Mouse (Mus musculus): Measurements from ENCODE around the gene Cactin. TPM values are rescaled to one million over a fixed set of nuclear protein-coding genes. Genes with fewer than 3 reads are reported as not detected.
A peak's percentile ranks its signal among the peaks of the same experiment; 100 is the strongest.

The Cactin gene
- polyA plus RNA-seq, 1 experiment from 2014 or later, result 29.6 TPM

- Histone ChIP-seq H3K4me3 (ENCODE audit: low read length) (no peak overlapping the region), H3K9me3 (ENCODE audit: control insufficient read depth, low read length) (no peaks in the 10 kb centered on the region), H3K4me2 (replicated peaks; ENCODE audit: low read depth, low read length) (no peak overlapping the region), H3K27ac (ENCODE audit: low read depth, low read length) (no peak overlapping the region), H3K27me3 (ENCODE audit: control insufficient read depth, insufficient read depth, low read length) (peaks cover 14% of the 10 kb centered on the region), H3K9ac (ENCODE audit: low read depth, low read length) (no peak overlapping the region), H3K36me3 (ENCODE audit: control insufficient read depth, insufficient read depth, low read length) (peaks cover 59% of the 10 kb centered on the region), H3K4me1 (ENCODE audit: control insufficient read depth, insufficient read depth, low read length) (peaks cover 23% of the 10 kb centered on the region)
- 87% methylated on average over 6 of the region's 6 CpGs for WGBS
- ATAC-seq (ENCODE audit: low FRiP score, low TSS enrichment), result no peak
These were observed 46.2 kb downstream of the Cactin start for GRCm38 (mm10) chr10:81367207-81367495.

GRCm38 (mm10) chr10:81375322-81375721 lies 54.4 kb downstream of the Cactin start:
- Histone ChIP-seq H3K4me3 (ENCODE audit: low read length) (no peak overlapping the region), H3K4me2 (replicated peaks; ENCODE audit: low read depth, low read length) (no peak overlapping the region), H3K27ac (ENCODE audit: low read depth, low read length) (no peak overlapping the region), H3K36me3 (ENCODE audit: control insufficient read depth, insufficient read depth, low read length) (peaks cover 51% of the 10 kb centered on the region), H3K9me3 (ENCODE audit: control insufficient read depth, low read length) (no peaks in the 10 kb centered on the region), H3K27me3 (ENCODE audit: control insufficient read depth, insufficient read depth, low read length) (no peaks in the 10 kb centered on the region), H3K9ac (ENCODE audit: low read depth, low read length) (no peak overlapping the region), H3K4me1 (ENCODE audit: control insufficient read depth, insufficient read depth, low read length) (peaks cover 12% of the 10 kb centered on the region)
- ATAC-seq (ENCODE audit: low FRiP score, low TSS enrichment), result no peak
- WGBS, result 96% methylated on average over 10 of the region's 10 CpGs

Small RNA genes lying within 50 kb of the gene (microRNA-seq; reads per million reads assigned to microRNA genes)
- 10.7 reads per million, percentile 28 among the genes with 10 or more reads in this experiment for gene Mir3057

Other genes starting within 250 kb of the Cactin start
- gene Creb3l3, start 222.2 kb upstream of the Cactin start, polyA plus RNA-seq (2014; fragmentation: Nextera tagmentation; extraction: Ambion mirVana), result 0.11 and 0.24 TPM in 2 replicates
- gene Map2k2, start 215.2 kb upstream of the Cactin start, polyA plus RNA-seq (2014; fragmentation: Nextera tagmentation; extraction: Ambion mirVana), result 187 and 208 TPM in 2 replicates
- 16.1 and 18.1 TPM in 2 replicates for gene Zbtb7a, start 185.9 kb upstream of the Cactin start, polyA plus RNA-seq (2014; fragmentation: Nextera tagmentation; extraction: Ambion mirVana)
- gene Pias4, start 153.2 kb upstream of the Cactin start, polyA plus RNA-seq (2014; fragmentation: Nextera tagmentation; extraction: Ambion mirVana), result 45.3 and 48.4 TPM in 2 replicates
- 465 and 473 TPM in 2 replicates for gene Eef2, start 144.5 kb upstream of the Cactin start, polyA plus RNA-seq (2014; fragmentation: Nextera tagmentation; extraction: Ambion mirVana)
- 45.7 and 58.0 TPM in 2 replicates for gene Dapk3, start 138.1 kb upstream of the Cactin start, polyA plus RNA-seq (2014; fragmentation: Nextera tagmentation; extraction: Ambion mirVana)
- not detected in 2 replicates for gene 4930442H23Rik, start 137.3 kb upstream of the Cactin start, polyA plus RNA-seq (2014; fragmentation: Nextera tagmentation; extraction: Ambion mirVana)
- gene Nmrk2, start 119.1 kb upstream of the Cactin start, polyA plus RNA-seq (2014; fragmentation: Nextera tagmentation; extraction: Ambion mirVana), result not detected in 2 replicates
- gene Atcay, start 90.3 kb upstream of the Cactin start, polyA plus RNA-seq (2014; fragmentation: Nextera tagmentation; extraction: Ambion mirVana), result 0.19 and 0.23 TPM in 2 replicates
- 4.5 and 4.7 TPM in 2 replicates for gene Zfr2, start 87.9 kb upstream of the Cactin start, polyA plus RNA-seq (2014; fragmentation: Nextera tagmentation; extraction: Ambion mirVana)
- gene Matk, start 68.2 kb upstream of the Cactin start, polyA plus RNA-seq (2014; fragmentation: Nextera tagmentation; extraction: Ambion mirVana), result 5.4 and 7.0 TPM in 2 replicates
- gene Mrpl54, start 54.2 kb upstream of the Cactin start, polyA plus RNA-seq (2014; fragmentation: Nextera tagmentation; extraction: Ambion mirVana), result 240 and 276 TPM in 2 replicates
- gene Apba3, start 54.1 kb upstream of the Cactin start, polyA plus RNA-seq (2014; fragmentation: Nextera tagmentation; extraction: Ambion mirVana), result 51.4 and 52.7 TPM in 2 replicates
- 7.6 and 11.6 TPM in 2 replicates for gene Tjp3, start 29.5 kb upstream of the Cactin start, polyA plus RNA-seq (2014; fragmentation: Nextera tagmentation; extraction: Ambion mirVana)
- 25.4 and 60.7 TPM in 2 replicates for gene Pip5k1c, start 28.1 kb upstream of the Cactin start, polyA plus RNA-seq (2014; fragmentation: Nextera tagmentation; extraction: Ambion mirVana)
- gene Tbxa2r, start 7.6 kb downstream of the Cactin start, polyA plus RNA-seq (2014; fragmentation: Nextera tagmentation; extraction: Ambion mirVana), result 8.7 and 10.1 TPM in 2 replicates
- gene Gipc3, start 22.2 kb downstream of the Cactin start, polyA plus RNA-seq (2014; fragmentation: Nextera tagmentation; extraction: Ambion mirVana), result 0.05 and 0.07 TPM in 2 replicates
- 115 and 119 TPM in 2 replicates for gene Hmg20b, start 29.4 kb downstream of the Cactin start, polyA plus RNA-seq (2014; fragmentation: Nextera tagmentation; extraction: Ambion mirVana)
- gene Mfsd12, start 36.4 kb downstream of the Cactin start, polyA plus RNA-seq (2014; fragmentation: Nextera tagmentation; extraction: Ambion mirVana), result 4.1 and 4.6 TPM in 2 replicates
- 0.14 and 0.30 TPM in 2 replicates for gene 4930404N11Rik, start 44.7 kb downstream of the Cactin start, polyA plus RNA-seq (2014; fragmentation: Nextera tagmentation; extraction: Ambion mirVana)
- gene Fzr1, start 57.4 kb downstream of the Cactin start, polyA plus RNA-seq (2014; fragmentation: Nextera tagmentation; extraction: Ambion mirVana), result 101 and 108 TPM in 2 replicates
- 59.2 and 73.9 TPM in 2 replicates for gene Dohh, start 63.3 kb downstream of the Cactin start, polyA plus RNA-seq (2014; fragmentation: Nextera tagmentation; extraction: Ambion mirVana)
- gene Gm48551, start 63.4 kb downstream of the Cactin start, polyA plus RNA-seq (2014; fragmentation: Nextera tagmentation; extraction: Ambion mirVana), result 3.5 and 3.8 TPM in 2 replicates
- gene Gm48552, start 67.9 kb downstream of the Cactin start, polyA plus RNA-seq (2014; fragmentation: Nextera tagmentation; extraction: Ambion mirVana), result 0.61 and 1.5 TPM in 2 replicates
- gene Smim24, start 71.9 kb downstream of the Cactin start, polyA plus RNA-seq (2014; fragmentation: Nextera tagmentation; extraction: Ambion mirVana), result 14.9 and 16.4 TPM in 2 replicates
- 47.3 and 59.0 TPM in 2 replicates for gene Nfic, start 134.5 kb downstream of the Cactin start, polyA plus RNA-seq (2014; fragmentation: Nextera tagmentation; extraction: Ambion mirVana)
- 0.28 and 0.36 TPM in 2 replicates for gene Celf5, start 161.6 kb downstream of the Cactin start, polyA plus RNA-seq (2014; fragmentation: Nextera tagmentation; extraction: Ambion mirVana)
- 59.1 and 76.6 TPM in 2 replicates for gene Ncln, start 175.3 kb downstream of the Cactin start, polyA plus RNA-seq (2014; fragmentation: Nextera tagmentation; extraction: Ambion mirVana)
- 0.41 and 0.54 TPM in 2 replicates for gene S1pr4, start 179.0 kb downstream of the Cactin start, polyA plus RNA-seq (2014; fragmentation: Nextera tagmentation; extraction: Ambion mirVana)
- 0.23 and 0.60 TPM in 2 replicates for gene Gna15, start 203.1 kb downstream of the Cactin start, polyA plus RNA-seq (2014; fragmentation: Nextera tagmentation; extraction: Ambion mirVana)
- 77.7 and 89.2 TPM in 2 replicates for gene Gna11, start 224.1 kb downstream of the Cactin start, polyA plus RNA-seq (2014; fragmentation: Nextera tagmentation; extraction: Ambion mirVana)
- 408 and 609 TPM in 2 replicates for gene Aes, start 238.4 kb downstream of the Cactin start, polyA plus RNA-seq (2014; fragmentation: Nextera tagmentation; extraction: Ambion mirVana)

All from kidney, embryonic 14.5 days (tissue).